Mouse (Mus musculus) hindbrain, embryonic 15.5 days (tissue): Measurements from ENCODE around the gene Setd1a. TPM values are rescaled to one million over a fixed set of nuclear protein-coding genes. Genes with fewer than 3 reads are reported as not detected.

Source experiments
- ATAC-seq: fragments of 200-750 bp; cut with Nextera tagmentation; 2 replicates; pipeline ENCODE4 v1.8.0; 2017; ENCODE audit warnings: low read depth, moderate number of reproducible peaks, moderate TSS enrichment; ENCODE audit not compliant: low FRiP score
- H3K27ac ChIP-seq: fragments of 300-500 bp; sonication (generic); replicated peaks from 2 replicates; pipeline ENCODE4 v1.5.1; 2015; ENCODE audit warnings: mild to moderate bottlenecking, inconsistent platforms
- H3K27me3 ChIP-seq: fragments of 300-500 bp; sonication (generic); 2 replicates; pipeline ENCODE4 v1.6.1; 2015; ENCODE audit warnings: control low read depth, inconsistent platforms
- H3K36me3 ChIP-seq: fragments of 300-500 bp; sonication (generic); 2 replicates; pipeline ENCODE4 v1.6.1; 2015; ENCODE audit warnings: control low read depth, inconsistent platforms
- H3K4me1 ChIP-seq: fragments of 300-500 bp; sonication (generic); replicated peaks from 2 replicates; pipeline ENCODE4 v1.6.1; 2015; ENCODE audit warnings: control low read depth, inconsistent platforms
- H3K4me2 ChIP-seq: fragments of 300-500 bp; sonication (generic); 2 replicates; pipeline ENCODE4 v1.6.1; 2015; ENCODE audit warnings: moderate library complexity, mild to moderate bottlenecking, inconsistent platforms
- H3K4me3 ChIP-seq: fragments of 300-500 bp; sonication (generic); 2 replicates; pipeline ENCODE4 v1.5.1; 2015; ENCODE audit warnings: mild to moderate bottlenecking, inconsistent platforms
- H3K9ac ChIP-seq: fragments of 300-500 bp; sonication (generic); 2 replicates; pipeline ENCODE4 v1.6.1; 2015; ENCODE audit warnings: inconsistent platforms
- H3K9me3 ChIP-seq: fragments of 300-500 bp; sonication (generic); 2 replicates; pipeline ENCODE4 v1.6.1; 2016; ENCODE audit warnings: control low read depth, inconsistent platforms
- WGBS: fragments of 180-500 bp; shearing (Covaris S2); methylation state at CpG from one replicate; pipeline ENCODE4 v1.1.7; 2015; 5-methylcytosine and 5-hydroxymethylcytosine counted together
- polyA plus RNA-seq: library from polyadenylated mRNA; unstranded; fragments of >200 nt; fragmentation: Nextera tagmentation; extraction: Ambion mirVana; gene quantifications from 2 replicates; pipeline ENCODE4 v1.2.1, GENCODE M21; 2015

Gene Setd1a
- polyA plus RNA-seq, 1 experiment from 2014 or later, result 20.0 TPM

DNA sequence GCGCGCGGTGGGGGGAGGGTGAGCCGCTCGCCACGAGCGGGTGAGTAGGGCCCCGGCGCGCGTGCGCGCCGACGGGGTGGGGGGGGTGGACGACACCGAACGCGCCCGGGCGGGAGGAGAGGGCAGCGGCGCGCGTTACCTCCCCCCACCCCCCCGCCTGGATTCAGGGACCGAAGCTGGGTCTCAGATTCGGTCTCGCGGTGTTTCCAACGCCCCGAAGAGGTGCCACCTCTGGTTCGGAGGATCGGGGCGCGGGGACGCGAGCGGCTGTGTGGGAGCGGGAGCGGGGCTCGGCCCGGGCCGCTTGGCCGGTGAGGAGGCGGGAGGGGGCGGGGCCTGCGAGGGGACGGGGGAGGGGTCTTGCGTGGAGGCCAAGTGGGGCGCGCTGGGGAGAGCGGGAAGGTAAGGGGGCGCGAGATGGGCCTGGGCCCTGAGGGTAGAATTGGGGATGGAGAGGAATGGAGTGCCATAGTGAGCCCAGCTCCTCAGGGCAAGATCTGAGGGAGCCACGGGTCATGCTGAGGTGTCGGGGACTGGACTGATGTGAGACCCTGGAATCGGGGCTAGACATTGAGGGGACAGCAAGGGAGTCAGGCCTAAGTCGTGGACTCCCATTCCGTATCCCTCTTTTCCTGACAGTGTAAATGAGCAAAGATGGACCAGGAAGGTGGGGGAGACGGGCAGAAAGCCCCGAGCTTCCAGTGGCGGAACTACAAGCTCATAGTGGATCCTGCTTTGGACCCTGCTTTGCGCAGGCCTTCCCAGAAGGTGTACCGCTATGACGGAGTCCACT is 1.2 kb downstream of the Setd1a start:
- Histone ChIP-seq H3K27ac (peak overlapping the region; percentile 96), H3K4me3 (peak overlapping the region; percentile 92), H3K4me2 (peak overlapping the region; percentile 69), H3K36me3 (peaks cover 40% of the 10 kb centered on the region), H3K9me3 (no peaks in the 10 kb centered on the region), H3K27me3 (no peaks in the 10 kb centered on the region), H3K9ac (peak overlapping the region; percentile 91), H3K4me1 (peaks cover 22% of the 10 kb centered on the region)
- 3% methylated on average over 41 of the region's 66 CpGs for WGBS
- ATAC-seq, result peak; percentile 29

DNA sequence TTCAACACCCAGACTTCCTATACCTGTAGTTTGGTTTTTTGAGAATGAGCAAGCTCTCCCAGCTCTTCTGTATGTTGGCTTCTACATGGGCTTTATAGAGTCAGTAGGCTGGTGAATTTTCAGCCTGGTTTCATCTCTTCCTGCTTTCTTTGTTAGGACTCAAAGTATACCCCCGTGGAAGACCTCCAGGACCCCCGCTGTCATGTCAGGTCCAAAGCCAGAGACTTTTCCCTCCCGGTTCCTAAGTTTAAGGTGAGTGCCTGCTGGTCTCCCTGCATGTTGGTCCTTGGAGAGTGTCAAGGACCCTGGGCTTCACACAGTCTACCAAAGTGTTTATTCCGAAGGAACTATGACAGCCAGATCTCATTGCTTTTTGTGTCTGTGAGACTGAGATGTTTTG is 1.9 kb downstream of the Setd1a start:
- Histone ChIP-seq H3K4me3 (peak overlapping the region; percentile 92), H3K9me3 (no peaks in the 10 kb centered on the region), H3K4me2 (peak overlapping the region; percentile 69), H3K27me3 (no peaks in the 10 kb centered on the region), H3K36me3 (peaks cover 43% of the 10 kb centered on the region), H3K27ac (peak overlapping the region; percentile 96; the same call in 1 of the 2 replicates), H3K9ac (peak overlapping the region; percentile 91), H3K4me1 (peaks cover 22% of the 10 kb centered on the region)
- 79% methylated on average over 4 of the region's 4 CpGs for WGBS
- no peak for ATAC-seq

GRCm38 (mm10) chr7:127785308-127785707 is 8.8 kb downstream of the Setd1a start, which contains the start of gene Gm49388:
Gm49388 (plus strand) TSS chr7:127785608.
- peaks cover 93% of the 10 kb centered on the region for H3K36me3 ChIP-seq
- no peaks in the 10 kb centered on the region for H3K4me1 ChIP-seq
- ATAC-seq, result no peak
- WGBS, result 93% methylated on average over 7 of the region's 7 CpGs
- no peaks in the 10 kb centered on the region for H3K27me3 ChIP-seq
- H3K4me3 ChIP-seq, result no peak within 1 kb of the TSS
- H3K27ac ChIP-seq, result no peak within 1 kb of the TSS
- H3K9me3 ChIP-seq, result no peaks in the 10 kb centered on the region
- no peak within 1 kb of the TSS for H3K9ac ChIP-seq
- no peak within 1 kb of the TSS for H3K4me2 ChIP-seq

DNA sequence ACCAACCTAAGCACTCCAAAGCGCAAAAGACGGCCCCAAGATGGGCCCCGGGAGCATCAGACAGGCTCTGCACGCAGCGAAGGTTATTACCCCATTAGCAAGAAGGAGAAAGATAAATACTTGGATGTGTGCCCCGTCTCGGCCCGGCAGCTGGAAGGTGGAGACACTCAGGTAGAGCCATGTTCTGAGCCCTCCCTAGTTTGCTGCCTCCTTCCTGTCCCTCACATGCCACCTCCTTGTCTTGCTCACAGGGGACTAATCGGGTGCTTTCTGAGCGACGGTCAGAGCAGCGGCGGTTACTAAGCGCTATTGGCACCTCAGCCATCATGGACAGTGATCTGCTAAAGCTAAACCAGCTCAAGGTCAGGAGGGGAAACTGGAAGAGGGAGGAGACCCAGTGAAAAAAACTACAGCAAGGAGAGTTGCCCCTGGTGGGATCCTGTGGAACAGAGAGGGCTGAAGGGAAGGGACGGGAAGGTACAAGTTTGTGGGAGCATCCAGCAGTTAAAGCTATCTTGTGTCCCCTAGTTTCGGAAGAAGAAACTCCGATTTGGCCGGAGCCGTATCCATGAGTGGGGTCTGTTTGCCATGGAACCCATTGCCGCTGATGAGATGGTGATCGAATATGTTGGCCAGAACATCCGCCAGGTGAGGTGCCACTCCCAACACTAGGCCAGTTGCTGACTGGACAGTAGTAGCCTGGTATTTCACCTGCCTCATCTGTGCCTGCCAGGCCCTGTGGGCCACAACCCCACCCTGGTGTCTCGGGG is 20.8 kb downstream of the Setd1a start:
- 92% methylated on average over 23 of the region's 23 CpGs for WGBS
- H3K27ac ChIP-seq, result no peak overlapping the region
- ATAC-seq, result no peak

GRCm38 (mm10) chr7:127798591-127798990 is 22.1 kb downstream of the Setd1a start:
- Histone ChIP-seq H3K4me3 (no peak overlapping the region), H3K9ac (no peak overlapping the region), H3K4me2 (no peak overlapping the region), H3K27ac (no peak overlapping the region), H3K27me3 (no peaks in the 10 kb centered on the region), H3K4me1 (no peaks in the 10 kb centered on the region), H3K9me3 (no peaks in the 10 kb centered on the region), H3K36me3 (peaks cover 64% of the 10 kb centered on the region)
- no peak for ATAC-seq
- WGBS, result 86% methylated on average over 4 of the region's 4 CpGs

More for the DNA sequence above, 20.8 kb downstream of the Setd1a start:
- peaks cover 78% of the 10 kb centered on the region for H3K36me3 ChIP-seq
- no peaks in the 10 kb centered on the region for H3K27me3 ChIP-seq
- no peaks in the 10 kb centered on the region for H3K4me1 ChIP-seq
- H3K9me3 ChIP-seq, result no peaks in the 10 kb centered on the region
- H3K4me2 ChIP-seq, result no peak overlapping the region
- no peak overlapping the region for H3K9ac ChIP-seq
- no peak overlapping the region for H3K4me3 ChIP-seq

DNA sequence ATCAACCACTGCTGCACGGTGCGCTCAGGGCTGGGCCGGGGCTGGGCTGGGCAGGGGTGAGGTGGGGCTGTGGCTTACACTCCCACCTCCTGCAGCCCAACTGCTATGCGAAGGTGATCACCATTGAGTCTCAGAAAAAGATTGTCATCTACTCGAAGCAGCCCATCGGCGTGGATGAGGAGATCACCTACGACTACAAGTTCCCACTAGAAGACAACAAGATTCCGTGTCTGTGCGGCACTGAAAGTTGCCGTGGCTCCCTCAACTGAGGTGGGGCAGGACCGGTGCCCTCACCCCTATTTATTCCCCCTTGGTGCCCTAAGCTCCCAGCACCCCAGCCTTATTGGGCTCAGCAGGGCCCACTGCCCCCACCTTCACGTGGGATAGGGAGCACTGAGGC is 22.7 kb downstream of the Setd1a start:
- peaks cover 58% of the 10 kb centered on the region for H3K36me3 ChIP-seq
- ATAC-seq, result no peak
- no peak overlapping the region for H3K9ac ChIP-seq
- no peak overlapping the region for H3K4me2 ChIP-seq
- WGBS, result 91% methylated on average over 13 of the region's 13 CpGs
- no peaks in the 10 kb centered on the region for H3K27me3 ChIP-seq
- H3K9me3 ChIP-seq, result no peaks in the 10 kb centered on the region
- no peak overlapping the region for H3K27ac ChIP-seq
- no peak overlapping the region for H3K4me3 ChIP-seq
- H3K4me1 ChIP-seq, result no peaks in the 10 kb centered on the region

- Histone ChIP-seq H3K4me3 (no peak overlapping the region), H3K4me2 (no peak overlapping the region), H3K27me3 (no peaks in the 10 kb centered on the region), H3K27ac (no peak overlapping the region), H3K4me1 (no peaks in the 10 kb centered on the region), H3K9me3 (no peaks in the 10 kb centered on the region), H3K36me3 (peaks cover 58% of the 10 kb centered on the region), H3K9ac (no peak overlapping the region)
- no peak for ATAC-seq
- WGBS, result 91% methylated on average over 1 of the region's 1 CpGs
Measured at GRCm38 (mm10) chr7:127799738-127800137, 23.3 kb downstream of the Setd1a start.

GRCm38 (mm10) chr7:127800435-127801009 is 24.1 kb downstream of the Setd1a start, which contains the start of gene Hsd3b7:
Hsd3b7 (plus strand) TSS chr7:127800604.
- no peaks in the 10 kb centered on the region for H3K4me1 ChIP-seq
- 30% methylated on average over 6 of the region's 6 CpGs for WGBS
- 0 out of 2 replicates have a peak within 1 kb of the TSS, but pooled peaks have one; percentile 5 for H3K27ac ChIP-seq
- H3K9me3 ChIP-seq, result no peaks in the 10 kb centered on the region
- H3K27me3 ChIP-seq, result no peaks in the 10 kb centered on the region
- no peak within 1 kb of the TSS for H3K4me3 ChIP-seq
- H3K9ac ChIP-seq, result no peak within 1 kb of the TSS
- H3K36me3 ChIP-seq, result peaks cover 53% of the 10 kb centered on the region
- peak within 1 kb of the TSS; percentile 40 for H3K4me2 ChIP-seq
- ATAC-seq, result peak; percentile 66

- Histone ChIP-seq H3K4me2 (no peak overlapping the region), H3K4me3 (no peak overlapping the region), H3K36me3 (peaks cover 51% of the 10 kb centered on the region), H3K9me3 (no peaks in the 10 kb centered on the region), H3K27ac (no peak overlapping the region), H3K4me1 (no peaks in the 10 kb centered on the region), H3K27me3 (no peaks in the 10 kb centered on the region), H3K9ac (no peak overlapping the region)
- peak; percentile 15; the same call in 1 of the 2 replicates for ATAC-seq
- WGBS, result 90% methylated on average over 8 of the region's 8 CpGs
Measured at GRCm38 (mm10) chr7:127801010-127801621, 24.6 kb downstream of the Setd1a start.

DNA sequence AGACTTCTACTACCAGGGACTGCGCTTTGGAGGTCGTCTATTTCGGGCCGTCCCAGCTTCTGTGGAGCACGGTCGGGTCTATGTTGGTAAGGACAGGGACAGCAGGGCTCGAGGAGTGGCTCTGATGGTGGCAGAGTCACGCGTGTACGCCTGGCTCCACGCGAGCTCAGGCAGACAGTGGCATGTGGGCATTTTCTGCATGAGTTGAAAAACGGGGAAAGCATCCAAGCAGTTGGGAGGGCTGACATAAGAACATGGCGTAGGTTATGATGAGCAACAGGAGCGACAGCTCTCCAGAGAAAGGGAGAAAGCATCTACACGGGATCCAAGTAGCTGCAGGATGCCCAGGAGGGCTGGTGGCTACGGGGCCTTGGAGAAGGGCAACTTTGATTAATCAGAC is 25.8 kb downstream of the Setd1a start:
- no peak overlapping the region for H3K9ac ChIP-seq
- no peak for ATAC-seq
- 90% methylated on average over 17 of the region's 17 CpGs for WGBS
- H3K9me3 ChIP-seq, result no peaks in the 10 kb centered on the region
- no peak overlapping the region for H3K4me2 ChIP-seq
- no peak overlapping the region for H3K27ac ChIP-seq
- H3K4me3 ChIP-seq, result no peak overlapping the region
- H3K27me3 ChIP-seq, result no peaks in the 10 kb centered on the region
- H3K36me3 ChIP-seq, result peaks cover 45% of the 10 kb centered on the region
- H3K4me1 ChIP-seq, result no peaks in the 10 kb centered on the region

DNA sequence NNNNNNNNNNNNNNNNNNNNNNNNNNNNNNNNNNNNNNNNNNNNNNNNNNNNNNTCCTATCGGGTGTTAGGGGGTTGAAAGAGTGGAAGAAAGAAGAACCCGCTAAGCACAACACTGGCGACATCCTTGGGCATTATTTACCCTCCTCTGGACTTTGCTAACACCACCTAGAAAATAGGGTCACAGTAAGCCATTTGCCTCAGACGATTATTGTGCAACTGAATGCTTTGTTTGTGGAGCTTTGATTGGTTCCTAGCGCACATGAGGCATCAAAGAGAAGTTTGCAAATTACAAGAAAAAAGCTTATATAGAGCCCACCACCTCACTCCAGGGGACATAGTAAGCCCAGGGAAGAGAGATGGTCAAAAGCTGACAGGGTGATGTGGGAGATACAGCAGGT is 32.4 kb downstream of the Setd1a start:
- WGBS, result 80% methylated on average over 5 of the region's 5 CpGs
- H3K36me3 ChIP-seq, result peaks cover 66% of the 10 kb centered on the region
- H3K9me3 ChIP-seq, result no peaks in the 10 kb centered on the region
- H3K4me2 ChIP-seq, result no peak overlapping the region
- H3K4me1 ChIP-seq, result no peaks in the 10 kb centered on the region
- no peak overlapping the region for H3K9ac ChIP-seq
- H3K27me3 ChIP-seq, result no peaks in the 10 kb centered on the region
- ATAC-seq, result no peak
- no peak overlapping the region for H3K27ac ChIP-seq
- no peak overlapping the region for H3K4me3 ChIP-seq
